Mouse (Mus musculus): ENCODE measurements around the gene B4galt5.
A peak's percentile ranks its signal among the peaks of the same experiment; 100 is the strongest.

Gene B4galt5

DNA sequence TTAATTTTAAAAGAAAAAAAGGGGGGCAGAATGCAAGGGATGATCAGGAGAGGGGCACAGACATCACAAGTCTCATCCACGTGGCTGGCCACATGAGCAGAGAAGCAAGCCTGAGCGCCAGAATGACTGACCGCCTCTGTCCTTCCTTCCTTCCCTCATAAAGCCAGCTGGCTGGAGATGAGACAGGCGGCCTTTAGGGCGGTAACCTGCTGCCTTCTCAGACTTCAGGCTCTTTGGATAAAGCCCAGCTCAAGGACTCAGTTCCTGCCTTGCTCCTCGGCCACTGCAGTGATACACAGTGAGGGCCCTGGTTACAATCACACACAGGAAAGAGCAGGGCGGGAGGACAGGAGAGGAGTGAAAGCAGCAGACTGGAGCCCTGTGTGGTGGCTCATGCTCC is 94.8 kb downstream of the B4galt5 start:
- DNase-seq (ENCODE audit: low spot score) = no peak

DNA sequence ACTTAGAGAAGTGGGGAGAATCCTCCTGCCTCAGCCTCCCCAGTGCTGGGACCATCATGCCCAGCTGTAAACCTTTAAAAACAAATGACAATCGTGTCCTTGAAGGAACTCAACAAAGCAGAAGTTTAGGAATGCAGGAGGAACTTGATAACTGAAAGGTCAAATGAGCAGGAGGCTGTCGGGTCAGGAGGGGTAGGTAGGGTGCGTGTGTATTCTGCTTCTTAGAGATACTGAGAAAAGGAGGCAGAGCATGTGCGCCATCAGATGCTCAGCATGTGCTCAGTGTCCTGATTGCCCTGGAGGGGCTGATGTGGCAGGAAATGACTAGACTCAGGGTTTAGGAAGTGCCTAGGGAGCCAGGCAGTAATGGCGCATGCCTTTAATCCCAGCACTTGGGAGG is 95.5 kb downstream of the B4galt5 start:
- DNase-seq (ENCODE audit: low spot score) = no peak

DNA sequence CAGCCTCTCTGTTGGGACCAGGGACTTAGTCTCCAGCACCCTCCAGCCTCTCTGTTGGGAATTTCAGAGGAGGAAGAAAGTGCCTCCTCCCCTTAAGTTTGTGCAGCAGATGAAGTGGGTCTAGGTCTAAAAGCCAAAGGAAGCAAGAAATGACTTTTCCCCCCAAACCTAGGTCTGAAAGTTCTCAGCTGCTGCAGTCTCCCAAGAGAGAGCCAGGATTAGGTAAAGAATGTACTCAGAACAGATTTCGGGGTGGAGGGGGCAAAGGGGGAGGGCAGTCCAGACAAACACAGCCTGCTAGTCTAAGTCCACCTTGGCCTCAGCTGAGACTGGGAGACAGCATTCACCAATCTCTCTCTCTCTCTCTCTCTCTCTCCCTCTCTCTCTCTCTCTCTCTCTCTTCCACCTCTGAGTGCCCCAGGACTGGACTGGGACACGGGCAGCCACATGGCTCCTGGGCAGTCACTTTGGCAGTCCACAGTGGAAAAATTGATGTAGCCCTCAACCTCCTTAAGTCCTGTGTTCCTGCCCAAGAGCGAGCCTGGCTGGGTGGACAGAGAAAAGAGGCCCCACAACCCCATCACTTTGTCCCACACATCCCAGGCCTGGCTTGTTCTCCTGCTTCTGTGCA is 96.8 kb downstream of the B4galt5 start:
- no peak for DNase-seq (ENCODE audit: low spot score)

DNA sequence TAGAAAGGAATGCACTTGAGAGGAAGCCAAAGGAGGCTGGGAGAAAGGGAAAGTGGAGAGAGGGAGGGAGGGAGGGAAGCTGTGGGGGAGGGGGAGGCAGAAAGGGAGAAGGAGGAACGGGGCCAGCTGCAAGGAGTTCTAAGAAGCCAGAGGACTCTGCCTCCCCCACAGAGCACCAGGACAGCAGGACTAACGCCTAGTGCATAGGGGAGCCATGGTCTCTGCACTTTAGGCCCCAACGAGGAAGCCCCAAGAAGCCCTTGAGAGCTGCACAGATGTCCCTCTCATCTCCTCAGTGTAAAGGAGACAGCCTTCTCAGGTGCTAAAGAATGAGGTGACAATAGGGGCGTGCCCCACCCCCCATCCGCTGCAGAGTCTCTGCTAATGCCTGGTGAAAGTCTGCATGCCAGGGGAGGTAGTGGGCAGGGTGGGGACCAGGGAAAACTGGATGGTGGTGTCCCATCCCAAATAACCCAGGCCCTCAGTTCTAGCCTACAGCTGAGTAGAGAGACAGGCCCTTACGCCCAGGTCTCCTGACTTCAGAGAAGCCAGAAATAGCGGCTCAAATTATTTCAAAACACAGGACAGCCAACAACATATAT is 98.1 kb downstream of the B4galt5 start:
- DNase-seq (ENCODE audit: low spot score) = peak; percentile 47

DNA sequence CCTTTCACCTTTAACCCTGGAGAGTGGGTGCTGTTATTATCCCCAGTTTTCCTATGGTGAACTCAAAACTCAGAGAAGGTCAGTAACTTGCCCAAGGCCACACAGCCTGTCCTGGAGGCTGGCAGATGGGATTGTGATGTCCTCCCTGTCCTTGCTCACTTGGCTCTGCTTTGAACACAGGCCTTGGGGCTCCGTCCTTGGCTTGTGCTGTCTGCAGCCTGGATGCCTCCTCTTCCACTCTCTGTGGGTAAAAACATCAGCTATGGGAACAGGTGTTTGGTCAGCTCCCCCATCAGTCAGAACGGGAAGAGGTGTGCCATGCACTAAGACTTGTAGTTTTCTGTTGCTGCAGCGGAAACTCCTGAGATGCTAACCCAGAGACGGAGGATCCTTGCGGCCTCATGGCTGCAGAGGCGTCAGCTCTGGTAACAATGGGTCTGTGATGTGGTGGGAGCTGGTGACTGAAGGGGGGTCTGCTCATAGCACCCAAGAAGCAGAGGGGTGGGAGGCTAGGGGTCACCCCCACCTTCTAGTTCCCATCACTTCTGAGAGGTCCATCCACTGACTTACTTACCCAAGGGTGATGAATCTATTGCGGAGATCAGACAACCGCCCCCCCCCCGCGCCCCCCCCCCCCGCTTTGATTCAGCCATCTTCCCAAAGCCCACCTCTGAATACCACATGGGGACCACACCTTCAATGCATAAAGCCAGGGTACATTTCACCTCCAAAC is 98.8 kb downstream of the B4galt5 start:
- no peak for DNase-seq (ENCODE audit: low spot score)

DNA sequence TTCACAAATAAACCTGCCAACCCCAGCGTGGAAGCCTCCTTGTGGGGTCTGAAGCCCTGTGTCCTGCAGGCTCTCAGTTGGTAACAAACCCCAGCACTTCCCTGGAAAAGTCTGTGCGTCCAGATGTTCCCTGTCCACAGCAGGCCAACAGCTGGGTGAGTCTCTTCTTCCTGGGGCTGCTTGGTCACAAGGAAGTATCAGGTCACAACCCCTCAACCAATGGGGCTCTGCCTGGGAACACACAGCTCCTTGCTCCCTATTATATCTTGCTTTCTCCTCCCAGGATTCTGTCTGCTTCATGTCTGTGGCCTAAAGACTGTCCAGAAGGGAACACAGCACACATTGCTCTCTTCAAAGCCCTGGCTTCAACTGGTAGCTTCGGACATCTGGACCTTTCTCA is 99.4 kb downstream of the B4galt5 start:
- no peak for DNase-seq (ENCODE audit: low spot score)

Measured in embryo, embryonic 10.5 days (tissue).